Mouse (Mus musculus) urinary bladder, postnatal 4 days (tissue): ENCODE data around the gene Rfk.

Experiments used
- DNase-seq, 2 experiments: peaks; one replicate each; pipeline ENCODE4 v3.0.0; 2021 to 2022; ENCODE audit warnings: low spot score in 2 of 2

Gene Rfk

DNA sequence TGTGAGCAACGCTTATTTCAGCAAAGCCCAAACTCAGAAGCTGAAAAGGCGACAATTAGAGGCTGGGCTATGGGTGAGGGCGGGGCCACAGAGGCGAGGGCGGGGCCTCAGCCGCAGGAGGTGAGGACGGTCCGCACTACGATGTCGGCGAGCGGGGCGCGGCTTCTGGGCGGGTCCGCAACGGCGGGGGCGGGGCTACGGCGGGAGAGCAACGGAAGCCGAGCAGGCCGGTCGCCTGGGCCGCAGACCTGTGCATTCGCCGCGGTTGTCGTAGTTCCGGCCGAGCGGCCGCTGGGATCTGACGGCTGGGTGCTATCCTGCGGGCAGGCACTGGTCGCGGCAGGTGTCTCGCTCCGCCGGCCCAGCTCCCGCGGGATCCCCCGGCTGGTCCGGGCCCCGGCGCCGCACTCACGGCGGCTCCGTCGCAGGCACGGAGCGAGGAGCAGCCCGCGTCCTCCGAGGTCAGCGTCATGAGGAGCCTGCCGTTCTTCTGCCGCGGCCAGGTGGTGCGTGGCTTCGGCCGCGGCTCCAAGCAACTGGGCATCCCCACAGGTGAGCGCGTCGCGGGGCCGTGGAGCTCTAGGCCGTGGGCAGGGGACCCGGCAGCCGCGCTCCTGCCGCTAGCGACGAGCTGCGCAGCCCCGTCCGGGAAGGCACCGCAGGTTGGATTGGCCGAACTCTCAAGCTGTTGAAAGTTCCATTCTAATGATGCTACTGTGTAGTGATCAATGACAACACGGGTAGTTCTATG, at the start of gene Rfk:
TSS of gene Rfk (plus strand) at position 203 of the 751 bp plus-strand sequence.
- peak; percentile 91 to 95 for DNase-seq

- DNase-seq = no peak
Observed at GRCm38 (mm10) chr19:17344881-17345280, 49.0 kb upstream of the Rfk start.

DNA sequence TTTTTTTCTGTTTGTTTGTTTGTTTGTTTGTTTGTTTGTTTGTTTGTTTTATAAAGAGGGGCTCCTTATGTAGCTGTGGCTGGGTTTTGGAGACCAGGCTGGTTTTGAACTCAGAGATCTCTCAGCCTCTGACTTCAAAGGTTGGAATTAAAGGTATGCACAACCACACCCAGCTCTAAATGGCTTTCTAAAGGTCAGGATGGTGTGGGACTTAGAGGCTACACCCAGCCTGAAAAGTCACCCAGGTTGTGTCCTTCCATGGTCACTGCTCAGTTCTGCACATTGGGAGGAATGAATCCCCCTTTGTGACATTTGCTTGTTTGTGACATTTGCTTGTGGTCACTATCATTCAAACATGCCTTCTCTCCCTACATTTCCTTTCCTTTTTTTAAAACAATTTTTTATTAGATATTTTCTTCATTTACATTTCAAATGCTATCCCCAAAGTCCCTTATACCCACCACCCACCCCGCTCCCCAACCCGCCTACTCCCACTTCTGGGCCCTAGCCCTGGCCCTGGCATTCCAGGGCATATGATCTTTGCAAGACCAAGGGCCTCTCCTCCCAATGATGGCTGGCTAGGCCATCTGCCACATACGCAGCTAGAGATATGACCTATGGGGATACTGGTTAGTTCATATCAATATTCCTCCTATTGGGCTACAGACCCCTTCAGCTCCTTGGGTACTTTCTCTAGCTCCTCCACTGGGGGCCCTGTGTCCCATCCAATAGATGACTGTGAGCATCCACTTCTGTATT, 46.9 kb upstream of the Rfk start:
- no peak for DNase-seq

DNA sequence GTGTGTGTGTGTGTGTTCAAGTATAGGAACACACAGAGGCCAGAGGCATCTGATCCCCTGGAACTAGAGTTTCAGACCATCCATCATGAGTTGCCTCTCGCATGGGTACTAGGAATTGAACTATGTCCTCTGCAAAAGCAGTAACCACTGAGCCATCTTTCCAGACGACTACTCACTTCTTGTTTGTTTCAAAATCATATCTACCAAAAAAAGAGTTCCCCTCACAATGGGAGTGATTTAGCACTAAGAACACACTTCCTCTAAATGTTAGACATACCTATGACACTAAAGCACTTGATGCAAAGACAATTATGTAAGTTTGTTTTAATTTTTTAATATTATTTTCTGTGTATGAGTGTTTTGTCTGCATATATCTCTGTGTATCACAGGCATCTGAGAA, 46.0 kb upstream of the Rfk start:
- no peak for DNase-seq

GRCm38 (mm10) chr19:17353727-17354126, 40.1 kb upstream of the Rfk start:
- DNase-seq = no peak

GRCm38 (mm10) chr19:17354362-17354761, 39.5 kb upstream of the Rfk start:
- no peak for DNase-seq

DNA sequence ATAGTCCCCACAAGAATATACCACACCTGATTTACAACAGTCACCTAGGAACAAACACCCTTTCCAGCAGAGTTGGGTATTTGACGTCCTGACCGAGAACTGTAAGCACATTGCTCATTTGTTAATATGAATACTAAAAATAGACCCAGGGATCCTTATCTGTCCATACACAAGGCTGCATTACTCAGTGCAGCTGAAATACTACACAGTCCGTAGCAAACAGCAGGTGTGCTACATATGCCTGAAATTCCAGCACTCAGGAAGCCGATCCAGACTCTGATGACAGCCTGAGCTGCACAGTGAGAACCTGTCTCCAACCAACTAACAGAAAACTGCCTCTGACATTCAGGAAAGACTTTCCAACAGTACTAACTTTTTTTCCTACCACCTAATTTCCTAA, 39.0 kb upstream of the Rfk start:
- DNase-seq = no peak

- DNase-seq = no peak
Observed at GRCm38 (mm10) chr19:17355361-17355760, 38.5 kb upstream of the Rfk start.

GRCm38 (mm10) chr19:17355950-17356867, 37.6 kb upstream of the Rfk start:
- DNase-seq = peak; percentile 75 to 82

GRCm38 (mm10) chr19:17356932-17357331, 36.9 kb upstream of the Rfk start:
- no peak for DNase-seq

DNA sequence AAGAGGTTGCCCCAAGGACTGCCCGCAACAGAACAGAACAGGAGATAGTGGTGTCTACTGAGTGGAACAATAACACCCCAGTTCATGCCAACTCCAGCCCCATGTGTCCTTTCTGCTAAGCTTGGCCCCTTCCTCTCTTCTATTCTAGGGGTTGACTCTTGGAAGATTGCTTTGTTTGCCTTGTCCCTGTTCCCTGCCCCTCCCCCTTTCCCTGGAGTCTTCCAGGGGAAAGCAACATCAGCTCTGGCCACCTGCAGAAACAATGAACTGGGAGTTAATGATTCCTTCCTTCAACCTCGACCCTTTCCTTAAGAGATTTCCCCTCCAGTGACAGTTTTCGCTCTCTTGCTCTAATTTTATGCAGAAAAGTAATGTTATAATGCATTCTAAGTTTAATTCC, 36.5 kb upstream of the Rfk start:
- DNase-seq = no peak

DNA sequence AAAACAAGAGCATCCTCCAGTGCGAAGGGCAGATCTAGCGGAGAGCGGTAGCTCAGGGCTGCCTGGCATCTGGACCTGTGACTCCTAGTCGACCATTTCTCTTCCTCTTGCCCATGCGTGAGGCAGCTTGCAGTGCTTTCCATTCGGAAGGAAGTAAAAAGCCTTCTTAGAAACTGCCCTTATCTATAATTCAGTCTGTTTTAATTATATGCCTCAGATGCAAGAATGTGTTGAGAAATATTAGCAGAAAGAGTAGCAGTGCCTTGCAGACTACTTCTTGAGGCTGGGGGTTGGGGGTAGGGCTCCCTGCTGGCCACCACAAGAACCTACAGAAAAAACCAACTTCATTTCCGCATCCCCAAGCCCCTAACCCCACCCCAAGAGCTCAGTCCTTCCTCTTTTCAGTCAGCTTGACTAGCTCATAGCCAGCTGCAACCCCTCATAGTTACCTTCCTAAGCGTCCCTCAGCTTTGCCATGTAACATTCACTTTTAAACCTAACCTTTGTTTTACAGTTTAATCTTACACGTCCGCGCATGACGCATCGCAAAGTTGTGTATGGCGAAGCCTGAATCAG, 34.4 kb upstream of the Rfk start:
- DNase-seq = no peak

- no peak for DNase-seq
Observed at GRCm38 (mm10) chr19:17361181-17361580, 32.7 kb upstream of the Rfk start.

- no peak for DNase-seq
Observed at GRCm38 (mm10) chr19:17364741-17365140, 29.1 kb upstream of the Rfk start.

DNA sequence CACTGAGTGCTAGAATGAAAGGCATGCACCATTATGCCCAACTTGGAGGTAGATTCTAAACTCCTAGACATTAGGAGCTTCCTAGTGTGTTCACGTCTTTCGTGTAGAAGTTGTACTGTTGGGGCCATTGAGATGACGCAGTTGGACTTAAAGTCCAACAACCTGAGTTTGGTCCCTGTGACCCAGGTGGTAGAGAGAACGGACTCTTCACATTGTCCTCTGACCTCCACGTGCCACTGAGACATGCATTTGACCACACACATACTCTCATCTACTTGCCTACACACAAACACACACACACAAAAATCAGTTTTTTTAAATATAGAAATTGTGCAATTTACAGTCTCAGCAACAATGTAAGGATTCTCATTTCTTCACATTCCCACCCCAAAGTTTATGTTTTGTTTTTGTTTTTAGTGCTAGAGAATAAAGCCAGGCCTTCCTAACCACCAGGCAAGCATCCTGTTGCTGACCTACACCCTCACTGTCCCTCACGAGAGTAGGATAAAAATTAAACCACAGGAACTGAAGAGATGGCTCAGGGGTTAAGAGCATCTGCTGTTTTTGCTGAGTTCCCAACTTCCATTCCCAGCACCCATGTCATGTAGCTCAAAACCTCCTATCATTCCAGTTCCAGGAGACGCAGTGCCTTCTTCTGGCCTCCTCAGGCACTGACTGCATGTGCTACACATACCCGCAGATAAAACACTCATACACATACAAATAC, 27.3 kb upstream of the Rfk start:
- DNase-seq = no peak

GRCm38 (mm10) chr19:17368557-17368956, 25.3 kb upstream of the Rfk start:
- no peak for DNase-seq

GRCm38 (mm10) chr19:17369581-17369980, 24.3 kb upstream of the Rfk start:
- DNase-seq = no peak

DNA sequence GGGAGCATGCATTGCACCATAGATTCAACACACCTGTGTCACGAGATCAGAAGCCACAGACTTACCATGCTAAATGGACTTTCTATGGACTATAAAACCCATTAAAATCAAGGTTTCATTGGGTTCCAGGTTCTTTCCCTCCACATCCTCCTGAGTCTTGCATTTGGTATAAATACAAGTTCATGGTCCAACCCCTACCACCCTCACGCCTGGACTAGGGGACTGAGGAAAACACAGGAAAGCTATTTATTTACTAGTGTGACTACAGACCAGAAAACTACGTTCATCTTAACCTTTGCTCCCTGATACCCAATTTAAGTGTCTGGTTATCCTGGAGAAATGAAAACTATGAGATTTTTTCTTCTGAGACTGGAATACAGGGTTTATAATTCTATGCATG, 21.1 kb upstream of the Rfk start, which contains the start of gene Gcnt1:
TSS of gene Gcnt1 (minus strand) at position 144 of the 400 bp plus-strand sequence.
- DNase-seq = no peak

DNA sequence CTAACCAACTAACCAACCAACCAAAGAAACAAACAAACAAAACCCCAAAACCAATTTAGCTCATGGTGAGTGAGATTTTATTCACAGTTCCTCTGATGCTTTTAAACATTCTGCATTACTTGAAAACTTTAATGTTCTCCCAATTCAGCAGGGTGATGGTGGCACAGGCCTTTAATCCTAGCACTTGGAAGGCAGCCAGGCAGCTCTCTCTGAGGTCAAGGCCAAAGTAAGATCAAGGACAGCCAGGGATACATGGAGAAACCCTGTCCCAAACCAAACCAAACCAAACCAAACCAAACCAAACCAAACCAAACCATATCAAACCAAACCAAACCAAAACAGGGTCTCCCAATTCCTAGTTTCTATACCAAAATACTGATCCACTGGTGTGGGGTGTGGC, 15.0 kb upstream of the Rfk start:
- no peak for DNase-seq

- DNase-seq = no peak
Observed at GRCm38 (mm10) chr19:17380549-17380948, 13.3 kb upstream of the Rfk start.

DNA sequence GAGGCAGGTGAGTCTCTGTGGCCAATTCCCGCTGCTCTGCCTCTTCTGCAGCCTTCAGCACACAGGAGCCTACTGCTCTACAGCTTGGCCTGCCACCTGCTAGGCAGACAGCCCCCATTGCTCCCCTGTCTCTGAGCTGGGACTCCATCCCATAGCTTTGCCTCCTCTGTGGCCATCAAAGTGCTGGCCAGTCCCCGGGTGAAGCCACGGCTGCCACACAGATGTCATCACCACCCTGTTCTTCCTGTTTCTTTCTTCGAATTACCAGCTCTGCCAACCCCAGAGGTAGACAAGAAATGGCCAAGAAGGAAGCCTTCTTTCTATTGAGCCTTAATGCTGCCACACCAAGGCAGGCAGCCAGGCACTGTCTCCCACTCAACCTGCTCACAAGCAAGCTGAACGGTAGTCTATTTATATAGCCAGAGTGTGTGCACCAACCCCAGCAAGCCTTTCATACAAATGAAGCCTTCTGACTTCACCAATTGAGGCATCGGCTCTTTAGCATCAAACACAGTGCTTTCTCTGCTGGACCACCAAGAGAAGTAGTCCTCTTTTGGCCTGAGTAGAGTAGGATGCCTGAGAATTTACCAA, 10.9 kb upstream of the Rfk start:
- DNase-seq = no peak
